Comparison of ENCODE assay signal across 13 mouse cellular contexts in genomic region chr9:61677037-61677436, GRCm38 (mm10).
DNase-seq lines count a peak whose midpoint lies in the region; ATAC-seq and TF ChIP-seq lines count a peak whose summit lies in the region.
"Had no signal": no experiment of that assay in that cellular context is flagged by ENCODE, and none has a peak within 500 bp of the region (broad histone marks: within the 10 kb centered on the region; RNA-seq: fewer than 3 reads in every experiment).

No protein-coding gene starts in this region.

- no peak overlapping the region for H3K4me2 ChIP-seq in embryonic facial prominence, embryonic 12.5 days (replicated peaks)
- no peak overlapping the region for H3K4me2 ChIP-seq in neural tube, embryonic 15.5 days
- H3K4me2 ChIP-seq: liver, embryonic 12.5 days; stomach, embryonic 15.5 days had no signal

- no peak for ATAC-seq in embryonic facial prominence, embryonic 12.5 days (ENCODE audit: insufficient number of reproducible peaks, insufficient read depth, low FRiP score, low TSS enrichment)
- ATAC-seq in inflammation-experienced regulatory T-cells, adult 6 months = no peak
- ATAC-seq in neural tube, embryonic 15.5 days (ENCODE audit: low FRiP score) = no peak
- ATAC-seq: liver, embryonic 12.5 days had no signal

- no peak overlapping the region for H3K4me3 ChIP-seq in embryonic facial prominence, embryonic 12.5 days
- no peak overlapping the region for H3K4me3 ChIP-seq in layer of hippocampus, adult 2 months
- no peak overlapping the region for H3K4me3 ChIP-seq in neural tube, embryonic 15.5 days (replicated peaks)
- H3K4me3 ChIP-seq: hindbrain, embryonic 10.5 days; liver, embryonic 12.5 days; myocyte; stomach, embryonic 15.5 days had no signal

- peaks cover 46% of the 10 kb centered on the region for H3K4me1 ChIP-seq in embryonic facial prominence, embryonic 12.5 days
- H3K4me1 ChIP-seq in neural tube, embryonic 15.5 days = peaks cover 7% of the 10 kb centered on the region
- H3K4me1 ChIP-seq: stomach, embryonic 15.5 days had no signal

- 55% methylated on average over 11 of the region's 11 CpGs for WGBS in embryonic facial prominence, embryonic 12.5 days
- WGBS in neural tube, embryonic 15.5 days = 74% methylated on average over 11 of the region's 11 CpGs

- H3K9me3 ChIP-seq in embryonic facial prominence, embryonic 12.5 days = no peaks in the 10 kb centered on the region
- H3K9me3 ChIP-seq in neural tube, embryonic 15.5 days (replicated peaks) = no peaks in the 10 kb centered on the region
- H3K9me3 ChIP-seq: hindbrain, embryonic 10.5 days; liver, embryonic 12.5 days; stomach, embryonic 15.5 days had no signal

- no peak for TF ChIP-seq CTCF in layer of hippocampus, adult 2 months (conservative IDR thresholded peaks at IDR 0.05)

- DNase-seq in brain, adult 2 months (ENCODE audit: low read depth, low spot score) = peak; percentile 92
- peak; percentile 60 to 76 for DNase-seq in layer of hippocampus, adult 2 months (ENCODE audit: low spot score in 2 of 2)
- DNase-seq in left cerebral cortex, postnatal 25 days (ENCODE audit: low spot score in 2 of 2) = peak; percentile 84 to 97
- DNase-seq in B cell, adult 2 months = no peak
- DNase-seq: retina, postnatal 1 day had no signal

- intact Hi-C loops in left cerebral cortex, postnatal 25 days (cut with DNase I) = loop anchor here (1.0 to 5.0 kb wide), 4 partner anchors 38 to 160 kb away; no protein-coding TSS in a partner anchor

- H3K36me3 ChIP-seq in embryonic facial prominence, embryonic 12.5 days = no peaks in the 10 kb centered on the region
- no peaks in the 10 kb centered on the region for H3K36me3 ChIP-seq in neural tube, embryonic 15.5 days
- H3K36me3 ChIP-seq: hindbrain, embryonic 10.5 days; liver, embryonic 12.5 days; stomach, embryonic 15.5 days had no signal

- H3K27me3 ChIP-seq in embryonic facial prominence, embryonic 12.5 days = 0 out of 2 replicates have a peak, but pooled peaks cover 3% of the 10 kb centered on the region
- peaks cover 3% of the 10 kb centered on the region for H3K27me3 ChIP-seq in neural tube, embryonic 15.5 days (replicated peaks)
- H3K27me3 ChIP-seq: stomach, embryonic 15.5 days had no signal

- peak overlapping the region; percentile 20; the same call in 1 of the 2 replicates for H3K27ac ChIP-seq in embryonic facial prominence, embryonic 12.5 days
- H3K27ac ChIP-seq in layer of hippocampus, adult 2 months = no peak overlapping the region
- H3K27ac ChIP-seq in neural tube, embryonic 15.5 days (replicated peaks) = no peak overlapping the region
- H3K27ac ChIP-seq: hindbrain, embryonic 10.5 days; liver, embryonic 12.5 days; macrophage; stomach, embryonic 15.5 days had no signal

- H3K9ac ChIP-seq in embryonic facial prominence, embryonic 12.5 days = no peak overlapping the region
- no peak overlapping the region for H3K9ac ChIP-seq in neural tube, embryonic 15.5 days (replicated peaks)
- H3K9ac ChIP-seq: liver, embryonic 12.5 days; stomach, embryonic 15.5 days had no signal

Comparison
In these comparisons a context has a peak if more than half of its experiments do, and no peak if none do; other contexts are left out.
1. DNase-seq: peak in brain, adult 2 months (single experiment), layer of hippocampus, adult 2 months (2 of 2) and left cerebral cortex, postnatal 25 days (2 of 2); none in B cell, adult 2 months (0 of 2).